Mouse (Mus musculus) embryonic facial prominence, embryonic 13.5 days (tissue): ENCODE measurements around the gene Chst8. TPM values are rescaled to one million over a fixed set of nuclear protein-coding genes. Genes with fewer than 3 reads are reported as not detected.

Experiments used
- ATAC-seq: fragments of 200-750 bp; cut with Nextera tagmentation; 2 replicates; pipeline ENCODE4 v1.8.0; 2017; ENCODE audit warnings: low read depth; ENCODE audit not compliant: insufficient number of reproducible peaks, insufficient read depth, low FRiP score, low TSS enrichment
- H3K27ac ChIP-seq: fragments of 300-500 bp; sonication (generic); 2 replicates; pipeline ENCODE4 v1.5.1; 2015; ENCODE audit warnings: moderate library complexity, mild to moderate bottlenecking, inconsistent platforms
- H3K27me3 ChIP-seq: fragments of 300-500 bp; sonication (generic); 2 replicates; pipeline ENCODE4 v1.6.1; 2015; ENCODE audit warnings: mild to moderate bottlenecking, inconsistent platforms
- H3K36me3 ChIP-seq: fragments of 300-500 bp; sonication (generic); 2 replicates; pipeline ENCODE4 v1.6.1; 2015; ENCODE audit warnings: mild to moderate bottlenecking, inconsistent platforms
- H3K4me1 ChIP-seq: fragments of 300-500 bp; sonication (generic); 2 replicates; pipeline ENCODE4 v1.6.1; 2015; ENCODE audit warnings: inconsistent platforms
- H3K4me2 ChIP-seq: fragments of 300-500 bp; sonication (generic); 2 replicates; pipeline ENCODE4 v1.6.1; 2015; ENCODE audit warnings: moderate library complexity, mild to moderate bottlenecking, inconsistent platforms
- H3K4me3 ChIP-seq: fragments of 300-500 bp; sonication (generic); 2 replicates; pipeline ENCODE4 v1.5.1; 2015; ENCODE audit warnings: mild to moderate bottlenecking, inconsistent platforms
- H3K9ac ChIP-seq: fragments of 300-500 bp; sonication (generic); 2 replicates; pipeline ENCODE4 v1.6.1; 2015; ENCODE audit warnings: mild to moderate bottlenecking, inconsistent platforms
- H3K9me3 ChIP-seq: fragments of 300-500 bp; sonication (generic); 2 replicates; pipeline ENCODE4 v1.6.1; 2016; ENCODE audit warnings: inconsistent platforms
- WGBS: fragments of 180-500 bp; shearing (Covaris S2); methylation state at CpG from one replicate; pipeline ENCODE4 v1.1.7; 2015; ENCODE audit warnings: mixed read lengths; 5-methylcytosine and 5-hydroxymethylcytosine counted together
- polyA plus RNA-seq: library from polyadenylated mRNA; unstranded; fragments of >200 nt; fragmentation: Nextera tagmentation; extraction: Ambion mirVana; gene quantifications from 2 replicates; pipeline ENCODE4 v1.2.1, GENCODE M21; 2015

Gene Chst8
- polyA plus RNA-seq, 1 experiment from 2014 or later = 4.0 TPM

GRCm38 (mm10) chr7:34656632-34657031 lies 155.9 kb downstream of the Chst8 start, which contains the start of gene Kctd15:
Gene Kctd15, minus strand, starts transcription at chr7:34656732.
- H3K9me3 ChIP-seq = no peaks in the 10 kb centered on the region
- 48% methylated on average over 5 of the region's 5 CpGs for WGBS
- peak within 1 kb of the TSS; percentile 93 for H3K9ac ChIP-seq
- peak within 1 kb of the TSS; percentile 82 for H3K4me3 ChIP-seq
- peak within 1 kb of the TSS; percentile 99 for H3K27ac ChIP-seq
- H3K4me1 ChIP-seq = peaks cover 16% of the 10 kb centered on the region
- ATAC-seq = no peak
- no peaks in the 10 kb centered on the region for H3K27me3 ChIP-seq
- no peaks in the 10 kb centered on the region for H3K36me3 ChIP-seq
- H3K4me2 ChIP-seq = peak within 1 kb of the TSS; percentile 86

GRCm38 (mm10) chr7:34655086-34655839 lies 157.2 kb downstream of the Chst8 start:
- peak; percentile 79 for ATAC-seq
- no peaks in the 10 kb centered on the region for H3K9me3 ChIP-seq
- peaks cover 28% of the 10 kb centered on the region for H3K4me1 ChIP-seq
- peak overlapping the region; percentile 86 for H3K4me2 ChIP-seq
- under 1% methylated on average over 69 of the region's 74 CpGs for WGBS
- H3K9ac ChIP-seq = peak overlapping the region; percentile 93
- H3K4me3 ChIP-seq = peak overlapping the region; percentile 82
- H3K27me3 ChIP-seq = no peaks in the 10 kb centered on the region
- H3K27ac ChIP-seq = peak overlapping the region; percentile 99
- no peaks in the 10 kb centered on the region for H3K36me3 ChIP-seq

GRCm38 (mm10) chr7:34654441-34655085 lies 157.9 kb downstream of the Chst8 start:
- no peaks in the 10 kb centered on the region for H3K9me3 ChIP-seq
- WGBS = under 1% methylated on average over 71 of the region's 81 CpGs
- H3K27me3 ChIP-seq = no peaks in the 10 kb centered on the region
- peak overlapping the region; percentile 82 for H3K4me3 ChIP-seq
- H3K36me3 ChIP-seq = peaks cover 4% of the 10 kb centered on the region
- H3K4me1 ChIP-seq = peaks cover 31% of the 10 kb centered on the region
- H3K9ac ChIP-seq = peak overlapping the region; percentile 93
- H3K27ac ChIP-seq = peak overlapping the region; percentile 99
- ATAC-seq = peak; percentile 26
- H3K4me2 ChIP-seq = peak overlapping the region; percentile 86

- Histone ChIP-seq H3K9ac (peak overlapping the region; percentile 93), H3K9me3 (no peaks in the 10 kb centered on the region), H3K36me3 (peaks cover 11% of the 10 kb centered on the region), H3K4me2 (peak overlapping the region; percentile 86), H3K27me3 (no peaks in the 10 kb centered on the region), H3K27ac (peak overlapping the region; percentile 99), H3K4me3 (peak overlapping the region; percentile 82), H3K4me1 (peaks cover 37% of the 10 kb centered on the region)
- 2% methylated on average over 60 of the region's 64 CpGs for whole genome bisulfite sequencing
- peak; percentile 35 for ATAC-seq
Measured at GRCm38 (mm10) chr7:34653731-34654440, 158.6 kb downstream of the Chst8 start.

- WGBS = 1% methylated on average over 48 of the region's 48 CpGs
- ATAC-seq = no peak
- H3K27ac ChIP-seq = peak overlapping the region; percentile 99
- H3K36me3 ChIP-seq = peaks cover 21% of the 10 kb centered on the region
- peak overlapping the region; percentile 86 for H3K4me2 ChIP-seq
- H3K9ac ChIP-seq = peak overlapping the region; percentile 93
- peaks cover 44% of the 10 kb centered on the region for H3K4me1 ChIP-seq
- no peaks in the 10 kb centered on the region for H3K9me3 ChIP-seq
- H3K4me3 ChIP-seq = peak overlapping the region; percentile 82
- no peaks in the 10 kb centered on the region for H3K27me3 ChIP-seq
Measured at GRCm38 (mm10) chr7:34652751-34653502, 159.6 kb downstream of the Chst8 start.

GRCm38 (mm10) chr7:34651381-34651780 lies 161.1 kb downstream of the Chst8 start:
- H3K27me3 ChIP-seq = no peaks in the 10 kb centered on the region
- H3K4me2 ChIP-seq = peak overlapping the region; percentile 86
- no peaks in the 10 kb centered on the region for H3K9me3 ChIP-seq
- WGBS = 0% methylated on average over 2 of the region's 2 CpGs
- peak overlapping the region; percentile 93 for H3K9ac ChIP-seq
- H3K4me1 ChIP-seq = peaks cover 59% of the 10 kb centered on the region
- ATAC-seq = no peak
- H3K27ac ChIP-seq = peak overlapping the region; percentile 99
- peak overlapping the region; percentile 82 for H3K4me3 ChIP-seq
- peaks cover 36% of the 10 kb centered on the region for H3K36me3 ChIP-seq

- no peak for ATAC-seq
- 60% methylated on average over 9 of the region's 9 CpGs for WGBS
- Histone ChIP-seq H3K9ac (no peak overlapping the region), H3K4me3 (no peak overlapping the region), H3K4me2 (no peak overlapping the region), H3K27ac (no peak overlapping the region), H3K4me1 (peaks cover 83% of the 10 kb centered on the region), H3K9me3 (no peaks in the 10 kb centered on the region), H3K27me3 (no peaks in the 10 kb centered on the region), H3K36me3 (peaks cover 77% of the 10 kb centered on the region)
Measured at GRCm38 (mm10) chr7:34647052-34647451, 165.5 kb downstream of the Chst8 start.

- 81% methylated on average over 12 of the region's 12 CpGs for WGBS
- peaks cover 84% of the 10 kb centered on the region for H3K36me3 ChIP-seq
- no peak overlapping the region for H3K4me2 ChIP-seq
- no peaks in the 10 kb centered on the region for H3K9me3 ChIP-seq
- H3K4me1 ChIP-seq = peaks cover 82% of the 10 kb centered on the region
- H3K27me3 ChIP-seq = no peaks in the 10 kb centered on the region
- H3K9ac ChIP-seq = no peak overlapping the region
- ATAC-seq = no peak
- H3K27ac ChIP-seq = no peak overlapping the region
- H3K4me3 ChIP-seq = no peak overlapping the region
Measured at GRCm38 (mm10) chr7:34646144-34646795, 166.2 kb downstream of the Chst8 start.

GRCm38 (mm10) chr7:34645623-34646022 lies 166.9 kb downstream of the Chst8 start:
- Histone ChIP-seq H3K9me3 (no peaks in the 10 kb centered on the region), H3K4me1 (peaks cover 79% of the 10 kb centered on the region), H3K9ac (no peak overlapping the region), H3K36me3 (peaks cover 90% of the 10 kb centered on the region), H3K27ac (peak overlapping the region; percentile 2; the same call in 1 of the 2 replicates), H3K4me2 (no peak overlapping the region), H3K4me3 (no peak overlapping the region), H3K27me3 (no peaks in the 10 kb centered on the region)
- 91% methylated on average over 2 of the region's 2 CpGs for WGBS
- no peak for ATAC-seq

GRCm38 (mm10) chr7:34644591-34644990 lies 167.9 kb downstream of the Chst8 start:
- H3K4me2 ChIP-seq = no peak overlapping the region
- H3K27ac ChIP-seq = no peak overlapping the region
- WGBS = 82% methylated on average over 18 of the region's 18 CpGs
- H3K9ac ChIP-seq = no peak overlapping the region
- no peak for ATAC-seq
- peaks cover 74% of the 10 kb centered on the region for H3K4me1 ChIP-seq
- no peaks in the 10 kb centered on the region for H3K9me3 ChIP-seq
- H3K36me3 ChIP-seq = peaks cover 96% of the 10 kb centered on the region
- H3K27me3 ChIP-seq = no peaks in the 10 kb centered on the region
- H3K4me3 ChIP-seq = no peak overlapping the region
